Mouse (Mus musculus) kidney, embryonic 14.5 days (tissue): ENCODE data around the gene Cyp2c68. TPM values are rescaled to one million over a fixed set of nuclear protein-coding genes. Genes with fewer than 3 reads are reported as not detected.

Experiments used
- polyA plus RNA-seq: library from polyadenylated mRNA; unstranded; fragments of >200 nt; fragmentation: Nextera tagmentation; extraction: Ambion mirVana; gene quantifications from 2 replicates; pipeline ENCODE4 v1.2.1, GENCODE M21; 2014

The Cyp2c68 gene
- polyA plus RNA-seq, 1 experiment from 2014 or later: not detected

Other genes with a start within 250 kb of the Cyp2c68 start
- gene Cyp2c39, start 230.2 kb downstream of the Cyp2c68 start, polyA plus RNA-seq: not detected in 2 replicates
- not detected in 2 replicates for gene Cyp2c67, start 92.0 kb downstream of the Cyp2c68 start, polyA plus RNA-seq
- not detected in 2 replicates for gene Cyp2c40, start 71.8 kb upstream of the Cyp2c68 start, polyA plus RNA-seq
- gene Cyp2c69, start 145.7 kb upstream of the Cyp2c68 start, polyA plus RNA-seq: not detected in 2 replicates